Mouse (Mus musculus) ovary, postnatal 36 days (tissue): ENCODE measurements around the gene Aak1.

Source experiments
- DNase-seq: peaks from one replicate; pipeline ENCODE4 v3.0.0; 2022; ENCODE audit warnings: low spot score, mixed read lengths

The Aak1 gene

GRCm38 (mm10) chr6:86848915-86849644, at the start of gene Aak1:
Aak1 (plus strand) TSS chr6:86849517.
- DNase-seq: peak; percentile 92

DNA sequence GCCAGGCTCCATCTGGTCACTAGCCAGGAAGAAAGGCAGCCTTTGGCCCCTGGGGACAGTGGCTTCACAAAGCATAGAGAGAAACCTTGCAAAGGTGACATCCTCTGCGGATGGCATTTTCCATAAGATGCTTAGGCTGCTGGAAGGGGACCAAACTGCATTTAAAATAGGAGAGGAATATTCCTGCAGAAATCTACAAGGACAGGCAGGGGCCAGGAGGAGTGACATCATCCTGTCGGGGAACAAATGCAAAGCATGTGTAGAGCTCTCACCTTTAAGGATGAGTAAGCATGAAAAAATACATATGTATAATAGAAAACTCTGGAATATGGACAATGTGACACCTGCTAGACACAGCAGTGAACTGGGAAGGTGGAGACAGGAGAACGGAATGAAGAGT, 48.9 kb upstream of the Aak1 start:
- no peak for DNase-seq

- DNase-seq: no peak
These were observed 47.9 kb upstream of the Aak1 start for GRCm38 (mm10) chr6:86801431-86801830.

DNA sequence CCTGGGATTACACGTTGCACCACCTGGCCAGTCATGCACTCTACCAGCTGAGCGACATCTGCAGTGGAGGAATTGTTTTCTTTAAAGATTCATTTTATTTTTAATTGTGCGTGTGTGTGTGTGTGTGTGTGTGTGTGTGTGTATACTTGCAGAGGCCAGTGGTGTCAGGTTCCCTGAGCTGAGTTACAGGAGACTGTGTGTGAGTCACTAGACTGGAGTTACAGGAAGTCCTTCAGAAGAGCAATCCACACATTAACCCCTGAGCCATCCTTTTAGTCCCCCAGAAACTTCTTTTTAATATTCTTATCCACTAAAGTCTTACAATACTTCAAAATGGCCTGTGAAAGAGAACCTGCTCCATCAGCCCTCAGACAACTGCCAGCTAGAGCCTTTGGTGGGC, 44.7 kb upstream of the Aak1 start:
- no peak for DNase-seq

- DNase-seq: peak; percentile 74
These were observed 42.7 kb upstream of the Aak1 start for GRCm38 (mm10) chr6:86806455-86807086.

DNA sequence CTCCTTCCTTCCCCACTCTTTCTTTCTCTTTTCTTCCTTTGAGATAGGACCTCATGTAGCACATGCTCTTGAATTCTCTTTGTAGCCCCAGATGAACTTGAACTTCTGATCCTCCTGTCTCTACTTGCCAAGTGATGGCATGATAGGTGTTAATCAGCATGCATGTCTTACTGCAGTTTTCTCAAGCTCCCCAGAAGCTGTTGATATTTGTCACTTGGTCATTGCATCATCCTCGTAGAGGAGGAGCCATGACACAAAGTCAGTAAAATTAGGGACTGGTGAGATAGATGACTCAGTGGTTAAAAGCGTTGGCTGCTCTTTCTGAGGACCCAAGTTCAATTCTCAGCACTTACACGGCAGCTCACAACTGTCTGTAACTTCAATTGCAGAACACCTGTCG, 36.4 kb upstream of the Aak1 start:
- no peak for DNase-seq

DNA sequence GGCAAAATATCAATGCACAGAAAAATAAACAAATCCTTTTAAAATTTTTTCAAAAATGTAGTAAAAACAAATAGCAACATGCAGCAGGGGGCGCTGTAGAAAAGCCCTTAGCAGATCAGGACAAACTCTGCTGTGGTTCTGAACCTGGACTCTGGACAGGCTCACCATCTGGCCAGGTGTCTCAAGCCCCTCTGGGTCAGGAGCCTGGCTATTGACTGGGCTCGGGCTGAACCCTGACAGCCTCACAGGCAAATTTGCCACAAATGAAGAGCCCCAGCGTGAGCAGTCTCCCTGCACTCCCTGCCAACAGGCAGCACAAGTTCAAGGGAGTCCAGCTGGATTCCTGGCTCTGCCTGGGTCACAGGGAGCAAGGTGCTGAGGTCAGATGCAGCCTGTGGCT, 36.0 kb upstream of the Aak1 start:
- peak; percentile 44 for DNase-seq

DNA sequence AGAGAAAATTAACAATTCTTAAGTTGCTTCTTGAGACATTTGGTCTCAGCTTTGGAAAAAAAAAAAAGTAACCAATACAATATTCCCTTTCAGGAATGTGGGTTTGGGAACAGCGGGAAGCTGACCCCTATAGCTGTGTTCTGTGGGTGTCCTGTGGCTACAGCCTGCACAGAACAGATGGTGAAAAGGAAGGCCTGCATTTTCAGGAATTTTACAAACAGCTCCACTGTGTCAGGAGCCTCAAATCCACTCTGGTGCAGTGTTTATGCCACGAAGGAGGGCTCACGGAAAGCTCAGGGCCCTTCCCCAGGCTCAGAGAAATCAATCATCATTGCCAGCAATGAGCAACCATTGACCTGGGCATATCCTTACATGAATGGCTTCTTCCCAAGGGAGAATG, 34.4 kb upstream of the Aak1 start:
- no peak for DNase-seq

DNA sequence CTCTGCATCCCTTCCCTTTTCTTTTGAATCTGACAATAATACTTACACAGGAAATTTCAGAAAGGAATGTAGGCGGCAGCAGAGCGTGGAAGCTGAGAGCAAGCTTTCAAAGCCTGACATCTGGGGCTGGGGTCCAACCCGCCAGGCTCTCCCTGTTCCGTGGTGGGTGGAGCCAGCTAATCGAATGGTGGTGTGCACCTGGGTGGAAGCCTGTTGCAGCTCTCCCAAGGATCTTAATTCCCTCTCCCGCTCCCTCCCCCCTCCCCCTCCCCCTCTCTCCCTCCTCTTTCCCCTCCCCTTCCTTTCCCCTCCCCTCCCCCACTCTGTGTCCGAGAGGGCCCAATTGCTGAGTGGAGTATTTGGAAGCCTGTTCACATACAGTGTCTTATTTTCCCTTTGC, 33.9 kb upstream of the Aak1 start:
- DNase-seq: no peak

- DNase-seq: no peak
These were observed 32.7 kb upstream of the Aak1 start for GRCm38 (mm10) chr6:86816586-86816985.

DNA sequence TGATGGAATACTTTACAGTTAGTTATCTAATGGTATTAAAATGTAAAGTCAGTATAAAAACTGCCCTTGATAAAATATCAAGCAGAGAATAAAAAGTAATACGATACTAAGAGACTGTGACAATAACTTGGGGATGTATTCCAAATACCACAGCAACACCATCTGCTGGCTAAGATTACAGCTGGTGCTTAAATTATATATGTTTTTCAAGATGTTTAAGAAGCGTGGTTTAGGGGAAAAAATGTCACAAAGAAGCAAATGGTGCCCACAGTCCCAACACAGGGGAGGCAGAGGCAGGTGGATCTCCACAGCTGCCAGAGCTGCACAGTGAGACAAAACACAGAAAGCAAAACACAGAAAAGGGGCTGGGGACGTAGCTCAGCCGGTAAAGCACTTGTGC, 30.4 kb upstream of the Aak1 start:
- no peak for DNase-seq

DNA sequence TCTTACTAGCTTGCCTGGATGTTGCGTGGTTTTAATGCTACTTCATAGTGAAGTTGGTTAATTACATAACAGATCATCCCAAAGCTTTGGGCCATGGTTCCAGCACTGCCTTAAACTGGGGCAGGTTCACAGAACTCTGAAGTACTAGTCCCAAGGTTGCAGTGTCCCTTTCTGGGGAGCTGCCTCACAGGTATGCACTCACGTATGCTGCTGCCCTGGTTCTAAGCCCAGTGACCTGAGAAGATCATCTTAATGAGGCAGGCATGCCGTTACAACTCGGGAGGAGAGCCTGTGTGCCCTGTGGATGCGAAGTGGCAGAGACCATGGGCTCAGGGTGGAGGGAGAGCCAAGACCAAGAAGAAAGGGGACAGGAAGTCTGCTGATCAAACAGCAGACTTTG, 29.4 kb upstream of the Aak1 start:
- no peak for DNase-seq

DNA sequence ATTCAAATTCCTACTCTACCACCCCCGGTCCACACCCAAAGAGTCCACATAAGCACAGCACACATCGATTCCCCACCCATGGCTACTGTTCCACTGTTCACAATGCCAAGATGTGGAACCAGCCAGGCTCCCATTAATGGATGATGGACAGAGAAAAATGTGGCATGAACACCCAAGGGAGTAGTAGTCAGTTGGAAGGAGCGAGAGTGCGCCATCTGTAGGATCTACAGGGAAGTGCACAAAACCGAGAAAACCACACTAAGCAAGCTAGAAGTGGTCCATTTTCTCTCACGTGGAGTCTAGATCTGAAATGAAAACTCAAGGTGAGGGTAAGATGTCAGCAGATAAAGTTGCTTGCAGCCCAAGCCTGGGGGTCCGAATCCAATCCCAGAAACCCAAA, 28.6 kb upstream of the Aak1 start:
- no peak for DNase-seq

DNA sequence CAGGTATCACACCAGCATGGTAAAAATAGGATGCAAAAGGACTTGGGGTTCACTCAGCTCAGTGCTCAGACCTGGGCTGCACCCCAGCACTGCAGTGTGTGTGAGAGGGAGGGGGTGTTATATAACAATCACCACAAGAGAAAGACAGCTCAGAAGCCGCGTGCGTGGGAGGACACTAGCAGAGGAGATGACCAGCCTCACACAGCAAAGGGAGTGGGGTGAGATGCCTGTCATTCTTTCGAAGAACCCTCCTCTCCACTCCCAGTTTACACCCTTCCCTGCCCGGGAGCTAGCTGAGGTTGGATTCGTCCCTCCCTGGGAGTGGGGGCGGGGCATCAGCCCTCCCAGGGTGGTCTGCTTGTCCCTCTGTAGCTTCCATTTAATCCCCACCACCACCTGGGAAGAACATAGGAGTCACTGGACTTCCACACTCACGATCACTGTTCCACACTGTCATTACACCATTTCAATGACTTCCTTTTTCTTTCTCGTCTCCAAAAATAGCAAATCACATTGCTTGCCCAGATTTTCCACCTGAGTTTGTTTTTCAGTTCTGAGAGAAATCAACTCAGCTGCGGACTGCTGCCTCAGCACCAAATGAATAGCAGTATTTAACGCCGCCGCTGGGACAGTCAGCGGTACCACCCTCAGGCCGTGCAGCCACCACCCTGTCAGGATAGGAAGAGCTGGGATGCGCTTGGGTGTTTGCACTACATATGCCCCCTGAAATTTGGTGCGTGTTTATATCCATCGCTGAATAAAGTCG, 26.8 kb upstream of the Aak1 start:
- DNase-seq: peak; percentile 39

DNA sequence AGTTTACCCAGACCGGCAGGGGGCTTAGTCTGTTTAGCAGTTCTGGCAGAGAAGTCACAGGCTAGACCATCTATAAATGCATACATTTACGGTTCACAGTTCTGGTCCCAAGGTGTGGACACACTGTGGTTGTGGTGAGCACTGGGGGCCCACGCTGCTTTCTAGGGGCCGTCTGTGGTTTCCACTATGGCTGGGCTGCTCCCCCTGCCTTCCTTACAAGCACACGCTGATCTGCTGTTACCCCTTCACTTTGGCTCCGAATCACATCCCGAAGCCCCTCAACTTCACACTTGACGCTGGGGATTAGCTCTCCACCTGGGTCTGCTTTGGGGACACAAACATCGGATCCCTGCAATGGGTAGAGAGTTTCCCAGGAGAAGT, 26.3 kb upstream of the Aak1 start:
- no peak for DNase-seq

- DNase-seq: no peak
These were observed 25.5 kb upstream of the Aak1 start for GRCm38 (mm10) chr6:86823824-86824223.

DNA sequence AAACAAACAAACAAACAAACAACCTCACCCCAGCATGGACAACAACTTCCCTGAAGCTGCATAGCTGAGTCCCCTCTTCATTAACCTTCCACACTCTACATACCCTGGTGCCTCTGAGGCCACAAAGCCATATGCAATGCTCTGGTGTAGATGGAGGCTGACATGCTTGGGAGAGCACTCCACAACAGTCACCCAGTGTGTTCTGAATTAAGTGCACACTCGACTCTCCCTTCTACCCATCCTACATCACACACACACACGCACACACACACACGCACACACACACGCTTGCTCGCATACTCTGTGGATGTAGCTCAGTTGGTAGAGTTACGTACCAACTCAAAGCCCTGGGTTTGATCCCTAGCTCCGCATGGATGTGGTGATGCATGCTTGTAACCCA, 24.9 kb upstream of the Aak1 start:
- DNase-seq: no peak

DNA sequence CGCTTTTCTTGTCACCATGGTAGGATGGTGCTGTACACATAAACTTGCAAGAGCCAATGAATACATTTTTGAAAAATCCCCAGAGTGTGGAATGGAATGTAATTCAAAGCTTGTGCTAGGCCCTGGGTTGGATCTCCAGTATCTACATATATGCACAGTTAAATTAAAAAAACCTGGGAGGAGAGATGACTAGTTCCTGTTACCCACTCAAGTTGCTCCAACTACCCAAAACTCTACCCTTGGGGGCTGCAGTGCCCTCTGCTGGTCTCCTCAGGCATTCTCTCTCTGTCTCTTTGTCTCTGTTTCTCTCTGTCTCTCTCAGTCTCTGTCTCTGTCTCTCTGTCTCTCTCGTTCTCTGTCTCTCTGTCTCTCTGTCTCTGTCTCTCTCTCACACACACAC, 21.9 kb upstream of the Aak1 start:
- DNase-seq: no peak

GRCm38 (mm10) chr6:86829768-86830167, 19.5 kb upstream of the Aak1 start:
- no peak for DNase-seq

DNA sequence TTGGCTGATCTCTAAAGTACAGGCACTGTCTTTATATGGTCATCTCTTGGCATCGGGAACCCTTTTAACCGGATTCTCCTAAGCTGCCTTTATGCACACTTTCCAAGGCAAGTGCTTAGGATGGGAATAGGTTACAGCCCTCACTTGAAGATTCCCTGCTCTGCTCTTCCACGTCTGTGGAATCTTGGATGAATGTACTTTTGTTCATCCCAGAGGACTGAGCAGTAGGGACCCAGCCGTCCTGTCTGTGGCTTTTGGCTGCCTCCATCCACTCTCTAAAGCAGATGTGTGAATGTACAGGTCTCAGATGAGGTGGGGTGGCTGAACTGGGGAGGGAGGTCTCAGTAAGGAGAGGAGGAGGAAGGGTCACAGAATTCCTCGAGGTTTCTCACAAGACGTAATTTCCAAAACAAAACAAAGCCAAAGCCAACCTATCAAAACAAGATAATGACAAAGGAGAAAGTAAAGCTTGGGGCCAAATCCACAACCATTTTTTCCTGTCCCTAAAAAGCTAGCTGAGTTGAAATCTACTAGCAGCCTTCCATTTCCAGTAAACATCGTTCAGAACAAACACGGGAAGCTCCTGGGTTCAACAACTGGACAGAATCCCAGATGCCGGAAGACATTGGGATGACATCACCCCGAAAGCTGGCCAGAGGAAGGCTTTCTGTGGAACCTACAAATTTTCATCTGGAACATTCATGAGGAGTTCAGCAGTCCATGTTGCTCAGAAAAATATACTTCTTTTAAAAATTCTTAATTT, 18.4 kb upstream of the Aak1 start:
- no peak for DNase-seq

DNA sequence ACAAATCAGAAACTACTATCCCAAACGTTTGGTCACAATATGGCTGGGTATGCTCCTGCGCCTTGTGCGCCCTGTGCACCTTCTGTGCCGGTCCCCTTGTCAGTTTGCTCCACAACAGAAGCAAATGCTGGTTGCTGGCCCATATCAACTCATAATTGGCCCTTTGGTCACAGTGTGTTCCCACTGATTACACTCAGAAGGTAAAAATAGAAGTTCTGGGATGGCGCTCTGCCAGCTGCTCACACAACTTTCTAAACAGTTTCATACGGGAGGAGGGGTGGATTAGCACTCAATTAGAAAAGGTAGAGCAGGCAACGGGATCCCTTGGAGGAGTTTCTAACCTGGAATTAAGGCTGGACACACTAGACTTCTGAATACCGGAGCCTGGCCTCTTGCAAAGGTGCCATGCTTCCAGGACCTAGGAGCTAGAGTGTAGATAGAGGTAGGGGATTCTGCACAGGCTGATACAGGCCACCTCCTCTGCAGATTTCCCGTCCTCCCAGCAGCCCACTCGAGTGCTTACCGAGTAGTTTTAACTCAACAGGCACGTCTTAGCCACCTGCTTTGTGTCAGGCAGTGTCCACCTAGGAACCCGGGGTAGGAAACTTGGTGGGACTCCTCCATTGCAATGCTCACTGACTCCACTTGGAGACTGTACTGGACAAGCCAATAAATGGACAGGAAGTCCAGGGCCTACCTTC, 16.4 kb upstream of the Aak1 start:
- peak; percentile 45 for DNase-seq

- no peak for DNase-seq
These were observed 10.2 kb upstream of the Aak1 start for GRCm38 (mm10) chr6:86839089-86839488.
